Mouse (Mus musculus) left cerebral cortex, postnatal 25 days (tissue): ENCODE data around the gene Tmem160. TPM values are rescaled to one million over a fixed set of nuclear protein-coding genes. Genes with fewer than 3 reads are reported as not detected.

Source experiments
- DNase-seq, 2 experiments: peaks; one replicate each; pipeline ENCODE4 v3.0.0; 2022; ENCODE audit warnings: low spot score in 2 of 2, mixed read lengths in 1 of 2
- intact Hi-C: fragments of 180-260 bp; cut with DNase I; formaldehyde crosslinking; loops from one replicate; pipeline ENCODE4 v1.15.1; 2025
- total RNA-seq, 2 experiments: library from RNA; stranded (reverse); gene quantifications; 2 replicates each; pipeline ENCODE4 v1.2.3; 2021

Gene Tmem160
- total RNA-seq, 2 experiments from 2014 or later: 66.5 to 80.1 TPM

DNA sequence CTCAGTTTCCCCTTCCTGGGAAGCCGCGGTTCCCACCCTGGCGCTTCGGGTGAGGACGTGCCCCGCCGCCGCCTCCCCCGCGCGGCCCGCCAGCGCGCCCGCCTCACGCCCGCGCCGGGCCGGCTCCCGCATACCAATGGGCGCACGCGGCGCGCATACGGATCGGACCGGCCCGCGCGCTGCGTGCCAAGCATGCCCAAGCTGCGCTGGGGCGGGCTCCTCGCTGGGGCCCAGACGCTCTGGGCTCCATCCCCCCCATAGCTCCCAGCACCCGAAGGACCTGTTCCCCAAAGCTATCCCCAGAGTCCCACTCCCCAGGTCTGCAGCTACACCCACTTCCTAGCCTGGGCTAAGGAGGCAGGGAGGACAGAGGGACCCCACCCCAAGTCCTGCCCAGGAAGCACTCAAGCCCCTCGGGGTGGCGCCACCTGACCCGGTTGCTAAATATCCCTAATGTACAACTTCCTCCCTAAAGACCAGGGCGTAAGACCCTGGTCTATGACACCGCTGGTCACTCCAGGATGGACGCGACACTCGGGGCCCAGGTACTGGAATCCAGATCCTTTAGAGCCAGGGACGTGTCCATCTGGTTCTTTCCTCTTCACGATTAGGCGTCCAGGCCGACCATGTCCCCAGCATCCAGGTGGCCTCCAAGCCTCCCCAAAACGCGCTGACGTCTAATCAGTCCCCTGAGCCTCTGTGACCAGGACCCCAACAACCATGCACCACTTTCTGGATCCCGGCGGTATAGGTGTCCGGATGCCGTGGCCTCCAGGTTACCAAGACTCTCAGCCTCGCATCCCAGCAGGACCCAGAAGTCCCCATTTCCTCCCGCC is 23.4 kb downstream of the Tmem160 start:
- intact Hi-C loops: no loop called here
- DNase-seq: no peak

GRCm38 (mm10) chr7:16476600-16476989 is 24.0 kb downstream of the Tmem160 start:
- no peak for DNase-seq
- intact Hi-C loops: no loop called here

GRCm38 (mm10) chr7:16477628-16478027 is 25.0 kb downstream of the Tmem160 start, which contains the start of gene Npas1:
Npas1 (minus strand) TSS chr7:16477728.
- intact Hi-C loops: no loop called here
- no peak for DNase-seq

DNA sequence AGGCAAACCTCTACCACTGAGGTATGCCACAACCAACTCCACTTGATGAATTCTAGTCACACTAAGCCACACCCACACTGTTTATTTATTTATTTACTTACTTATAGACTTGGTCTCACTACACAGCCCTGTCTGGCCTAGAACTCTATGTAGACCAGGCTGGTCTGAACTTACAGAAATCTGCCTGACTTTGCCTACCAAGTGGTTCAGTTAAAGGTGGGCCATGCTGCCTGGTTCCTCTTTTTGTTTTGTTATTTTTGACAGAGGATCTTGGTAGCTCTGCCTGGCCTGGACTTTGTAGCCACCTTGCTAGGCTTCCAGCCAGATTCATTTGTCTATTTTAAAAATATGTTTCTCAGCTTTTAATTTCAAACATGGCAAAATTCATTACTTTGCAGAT is 36.2 kb downstream of the Tmem160 start:
- intact Hi-C loops: no loop called here
- DNase-seq: no peak

DNA sequence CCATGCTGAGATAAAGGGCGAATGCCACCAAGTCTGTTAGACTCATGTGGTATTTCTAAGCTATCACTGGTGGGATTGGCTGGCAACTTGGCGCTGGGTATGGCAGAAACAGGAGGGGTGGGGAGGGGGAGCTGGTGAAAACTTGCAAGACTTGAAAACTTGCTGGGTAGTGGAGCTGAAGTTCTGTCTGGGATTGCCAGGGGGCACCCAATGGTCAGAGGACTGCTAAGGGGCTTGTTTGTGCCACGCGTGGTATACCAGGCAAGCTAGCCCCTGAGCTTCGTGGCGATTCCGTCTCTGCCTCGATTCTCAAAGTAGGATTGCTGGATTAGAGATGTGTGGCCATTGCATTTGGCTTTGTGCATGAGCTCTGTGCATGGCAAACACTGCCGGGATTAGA is 37.4 kb downstream of the Tmem160 start:
- intact Hi-C loops: no loop called here
- peak in 1 of 2 experiments; percentile 25 for DNase-seq

DNA sequence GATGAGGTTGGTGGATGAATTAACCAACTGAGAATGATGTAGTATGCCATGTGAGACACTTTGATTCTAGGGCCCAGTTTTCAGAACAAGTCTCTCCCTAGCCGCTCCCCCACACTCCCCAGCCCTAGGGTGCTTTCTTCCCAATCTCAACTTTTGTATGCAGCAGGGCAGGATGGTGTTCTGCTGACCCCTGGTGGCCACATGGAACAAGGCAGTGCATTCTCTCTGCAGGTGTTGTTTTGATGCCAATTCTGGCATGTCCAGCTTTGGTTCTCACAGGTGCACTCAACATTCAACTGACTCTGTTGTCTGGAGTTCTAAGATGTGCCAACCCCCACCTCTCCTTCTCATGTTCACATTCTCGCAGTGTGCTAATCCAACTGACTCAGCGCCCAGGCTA is 39.2 kb downstream of the Tmem160 start:
- intact Hi-C loops: loop anchor here (2.0 kb wide), 1 partner anchor 125 kb away; no protein-coding TSS in a partner anchor
- DNase-seq: peak; percentile 49 to 60

DNA sequence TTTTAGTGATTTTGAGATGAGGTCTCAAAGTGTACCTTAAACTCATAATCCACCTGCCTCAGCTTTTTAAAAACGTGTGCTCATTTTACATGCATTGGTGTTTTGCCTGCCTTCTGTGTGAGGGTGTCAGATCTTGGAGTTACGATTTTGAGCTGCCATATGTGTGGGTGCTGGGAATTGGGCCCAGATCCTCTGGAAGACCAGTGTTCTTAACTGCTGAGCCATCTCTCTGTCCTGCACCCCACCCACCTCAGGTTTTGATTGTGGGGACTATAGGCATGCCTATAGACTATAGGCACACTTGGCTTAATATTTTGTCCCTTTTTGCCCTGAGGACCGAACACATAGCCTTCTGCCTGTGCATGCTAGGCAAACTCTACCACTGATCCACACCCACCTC is 39.6 kb downstream of the Tmem160 start:
- peak in 1 of 2 experiments; percentile 82 for DNase-seq

DNA sequence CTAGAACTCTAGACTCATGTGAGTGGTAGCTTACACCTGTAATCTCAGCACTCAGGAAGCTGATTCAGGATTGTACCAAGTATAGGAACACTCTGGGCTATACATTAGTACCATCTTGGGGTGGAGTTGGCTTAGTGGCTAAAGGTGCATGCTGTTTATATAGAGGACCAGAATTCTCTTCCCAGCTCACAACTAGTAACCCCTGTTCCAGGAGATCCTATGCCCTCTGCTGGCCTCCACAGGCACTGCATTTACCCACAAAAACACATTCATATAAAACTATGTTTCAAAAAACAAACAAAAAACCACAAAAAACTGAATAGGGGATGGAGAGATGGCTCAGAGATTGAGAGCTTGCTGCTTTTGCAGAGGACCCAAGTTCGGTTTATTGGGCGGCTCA is 40.8 kb downstream of the Tmem160 start:
- intact Hi-C loops: loop anchor here (2.0 kb wide), 1 partner anchor 123 kb away; no protein-coding TSS in a partner anchor
- DNase-seq: peak in 1 of 2 experiments; percentile 40

More for the DNA sequence above, 39.6 kb downstream of the Tmem160 start:
- intact Hi-C loops: loop anchor here (2.0 kb wide), 1 partner anchor 125 kb away; no protein-coding TSS in a partner anchor

- intact Hi-C loops: no loop called here
- DNase-seq: no peak
These were observed 43.7 kb downstream of the Tmem160 start for GRCm38 (mm10) chr7:16496260-16496659.

DNA sequence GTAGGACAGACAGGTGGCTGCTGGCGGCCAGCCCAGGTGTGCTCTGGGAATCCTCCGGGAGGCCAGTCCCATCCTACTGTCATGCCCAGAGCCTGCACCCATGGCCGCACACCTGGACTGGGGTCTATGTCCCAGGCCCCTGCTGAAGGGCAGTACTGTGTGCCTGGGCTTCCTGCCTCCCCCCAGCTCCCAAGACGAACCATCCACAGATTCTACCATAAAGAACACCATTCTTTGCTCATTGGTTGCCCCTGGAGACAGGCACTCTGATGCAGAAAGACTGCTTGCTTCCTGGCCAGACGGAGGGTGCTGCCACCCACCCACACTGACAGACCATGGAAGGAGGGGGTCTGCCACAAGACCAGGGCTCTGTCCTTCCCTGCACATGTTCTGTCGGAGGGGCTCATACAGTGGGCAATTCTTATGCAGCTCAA is 47.1 kb downstream of the Tmem160 start:
- DNase-seq: peak in 1 of 2 experiments; percentile 39
- intact Hi-C loops: no loop called here

GRCm38 (mm10) chr7:16501571-16501970 is 49.0 kb downstream of the Tmem160 start:
- intact Hi-C loops: no loop called here

GRCm38 (mm10) chr7:16504573-16505225 is 52.1 kb downstream of the Tmem160 start:
- no peak for DNase-seq
- intact Hi-C loops: loop anchor here (5.0 kb wide), 1 partner anchor 113 kb away; no protein-coding TSS in a partner anchor

More at GRCm38 (mm10) chr7:16501571-16501970, 49.0 kb downstream of the Tmem160 start:
- no peak for DNase-seq

Other genes starting within 250 kb of the Tmem160 start
- 10 to 100 TPM in 1 of 2 experiments, 1 to 10 TPM in 1; 9.5 to 11.1 TPM for gene Dhx34, start 230.7 kb upstream of the Tmem160 start, total RNA-seq
- under 1 TPM; 0.71 to 0.87 TPM for gene C5ar2, start 208.6 kb upstream of the Tmem160 start, total RNA-seq
- 1 to 10 TPM in 1 of 2 experiments, under 1 TPM in 1; 0.78 to 2.2 TPM for gene C5ar1, start 193.2 kb upstream of the Tmem160 start, total RNA-seq
- 10 to 100 TPM; 32.5 to 34.8 TPM for gene Inafm1, start 179.2 kb upstream of the Tmem160 start, total RNA-seq
- gene Ccdc9, start 166.0 kb upstream of the Tmem160 start, total RNA-seq: 10 to 100 TPM; 81.6 to 86.9 TPM
- gene Bbc3, start 144.4 kb upstream of the Tmem160 start, total RNA-seq: 10 to 100 TPM in 1 of 2 experiments, 1 to 10 TPM in 1; 9.2 to 10.9 TPM
- gene Sae1, start 65.0 kb upstream of the Tmem160 start, total RNA-seq: 100 to 1,000 TPM; 105 to 120 TPM
- gene Zc3h4, start 51.9 kb upstream of the Tmem160 start, total RNA-seq: 10 to 100 TPM; 58.6 to 58.8 TPM
- gene Npas1, start 24.9 kb downstream of the Tmem160 start, total RNA-seq: 10 to 100 TPM; 10.5 to 11.0 TPM
- gene Arhgap35, start 162.2 kb downstream of the Tmem160 start, total RNA-seq: 100 to 1,000 TPM; 137 to 139 TPM
- gene Ceacam15, start 222.9 kb downstream of the Tmem160 start, total RNA-seq: not detected